Mouse (Mus musculus) common myeloid progenitor, adult 5-6 weeks (primary cell): ENCODE measurements around the gene Itga9. TPM values are rescaled to one million over a fixed set of nuclear protein-coding genes. Genes with fewer than 3 reads are reported as not detected.
"Not testable (repeated sequence)": the region's sequence is repeated elsewhere in the genome, so short reads cannot be mapped to it uniquely, and the experiment has no call there.

Source experiments
- ATAC-seq: replicated peaks from 2 replicates; pipeline ENCODE4 v1.8.0; 2016; ENCODE audit warnings: low read depth, mild to moderate bottlenecking, moderate TSS enrichment, inconsistent platforms; ENCODE audit not compliant: poor library complexity, severe bottlenecking
- total RNA-seq: library from RNA; stranded (forward); fragments of 200-1000, 187-1606 nt; gene quantifications from 2 replicates; pipeline ENCODE4 v1.2.3, GENCODE M21; 2017

Itga9 gene
- 3.0 and 7.0 TPM in 2 replicates for total RNA-seq

- peak; percentile 55 for ATAC-seq
Measured at GRCm38 (mm10) chr9:118606148-118606816, at the start of gene Itga9. Gene Itga9, plus strand, starts transcription at chr9:118606690.

GRCm38 (mm10) chr9:118556951-118557780, 49.3 kb upstream of the Itga9 start:
- no peak for ATAC-seq

- ATAC-seq, result no peak
Measured at GRCm38 (mm10) chr9:118563356-118563755, 43.1 kb upstream of the Itga9 start.

- ATAC-seq, result no peak
Measured at GRCm38 (mm10) chr9:118563866-118564265, 42.6 kb upstream of the Itga9 start.

- no peak for ATAC-seq
Measured at GRCm38 (mm10) chr9:118564696-118565095, 41.8 kb upstream of the Itga9 start.

GRCm38 (mm10) chr9:118569328-118569727, 37.2 kb upstream of the Itga9 start:
- ATAC-seq, result no peak

GRCm38 (mm10) chr9:118570865-118571264, 35.6 kb upstream of the Itga9 start:
- no peak for ATAC-seq

GRCm38 (mm10) chr9:118571701-118572100, 34.8 kb upstream of the Itga9 start:
- no peak for ATAC-seq

- ATAC-seq, result no peak
Measured at GRCm38 (mm10) chr9:118574911-118575310, 31.6 kb upstream of the Itga9 start.

GRCm38 (mm10) chr9:118580371-118580770, 26.1 kb upstream of the Itga9 start:
- no peak for ATAC-seq

GRCm38 (mm10) chr9:118582757-118583156, 23.7 kb upstream of the Itga9 start:
- ATAC-seq, result peak; percentile 81

- no peak for ATAC-seq
Measured at GRCm38 (mm10) chr9:118584838-118585237, 21.7 kb upstream of the Itga9 start.

GRCm38 (mm10) chr9:118585998-118586397, 20.5 kb upstream of the Itga9 start:
- ATAC-seq, result peak; percentile 12; the same call in 1 of the 2 replicates

GRCm38 (mm10) chr9:118587115-118587514, 19.4 kb upstream of the Itga9 start:
- no peak for ATAC-seq

GRCm38 (mm10) chr9:118589249-118589648, 17.2 kb upstream of the Itga9 start:
- ATAC-seq, result 0 out of 2 replicates have a peak, but pooled peaks have one; percentile 9

GRCm38 (mm10) chr9:118590230-118590629, 16.3 kb upstream of the Itga9 start:
- ATAC-seq, result peak; percentile 37

GRCm38 (mm10) chr9:118591633-118592032, 14.9 kb upstream of the Itga9 start:
- ATAC-seq, result no peak

GRCm38 (mm10) chr9:118592585-118593249, 13.8 kb upstream of the Itga9 start:
- ATAC-seq, result peak; percentile 27

- no peak for ATAC-seq
Measured at GRCm38 (mm10) chr9:118593443-118593842, 13.0 kb upstream of the Itga9 start.

- no peak for ATAC-seq
Measured at GRCm38 (mm10) chr9:118596767-118597166, 9.7 kb upstream of the Itga9 start.

- not testable (repeated sequence) for ATAC-seq
Measured at GRCm38 (mm10) chr9:118600393-118600792, 6.1 kb upstream of the Itga9 start.
